Mouse (Mus musculus): ENCODE measurements around the gene Fam8a1. TPM values are rescaled to one million over a fixed set of nuclear protein-coding genes. Genes with fewer than 3 reads are reported as not detected.

Gene Fam8a1
- 1 to 10 TPM; 1.3 to 8.3 TPM for polyA plus RNA-seq (2012; fragmentation: generic; extraction: Trizol)

GRCm38 (mm10) chr13:46669048-46669619 lies at the start of gene Fam8a1:
Gene Fam8a1, plus strand, starts transcription at chr13:46669522.

Other genes with a start within 250 kb of the Fam8a1 start
- gene Cap2, start 167.7 kb upstream of the Fam8a1 start, polyA plus RNA-seq (2012; fragmentation: generic; extraction: Trizol), result not detected
- 1 to 10 TPM; 1.0 to 6.9 TPM for gene Nup153, start 58.4 kb downstream of the Fam8a1 start, polyA plus RNA-seq (2012; fragmentation: generic; extraction: Trizol)

All from C3H10T1/2 (cell line).